Mouse (Mus musculus): ENCODE data around the gene Aldh1l1.

Aldh1l1 gene

DNA sequence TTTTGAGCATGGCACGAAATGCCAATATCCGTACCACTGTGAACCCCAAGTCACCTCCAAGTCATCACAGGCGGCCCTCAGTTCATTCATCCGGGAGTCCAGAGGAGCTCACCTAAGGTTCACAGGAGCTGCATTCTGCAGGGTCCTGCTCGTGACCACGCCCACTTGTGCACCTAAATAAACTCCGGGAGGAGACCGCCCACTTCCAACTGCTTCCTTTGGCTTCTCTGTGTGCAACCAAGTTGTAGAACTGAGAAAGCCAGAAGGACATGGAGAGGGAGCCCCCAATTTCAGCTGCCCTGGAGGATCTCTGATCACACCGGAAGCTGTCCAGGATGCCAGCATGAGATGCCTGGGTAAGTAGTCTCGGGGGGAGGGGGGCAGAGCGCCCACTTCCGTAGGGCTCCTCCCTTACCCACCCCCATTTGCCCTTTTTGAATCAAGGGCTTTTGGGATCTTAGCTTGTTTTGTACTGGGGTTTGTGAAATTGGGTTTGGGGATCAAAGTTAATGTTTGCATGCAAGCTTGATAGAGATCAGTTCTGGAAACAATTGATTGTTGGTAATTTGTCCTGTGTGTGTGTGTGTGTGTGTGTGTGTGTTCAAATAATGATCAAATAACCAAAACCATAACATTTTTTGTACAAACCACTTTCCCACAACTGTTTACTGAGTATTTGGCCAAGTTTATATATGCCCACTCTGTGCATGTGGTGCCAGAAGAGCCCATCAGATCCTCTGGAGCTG is at the start of gene Aldh1l1:
Gene Aldh1l1 (plus strand): TSS at position 252 of the 746 bp plus-strand sequence.
- DNase-seq: no peak

DNA sequence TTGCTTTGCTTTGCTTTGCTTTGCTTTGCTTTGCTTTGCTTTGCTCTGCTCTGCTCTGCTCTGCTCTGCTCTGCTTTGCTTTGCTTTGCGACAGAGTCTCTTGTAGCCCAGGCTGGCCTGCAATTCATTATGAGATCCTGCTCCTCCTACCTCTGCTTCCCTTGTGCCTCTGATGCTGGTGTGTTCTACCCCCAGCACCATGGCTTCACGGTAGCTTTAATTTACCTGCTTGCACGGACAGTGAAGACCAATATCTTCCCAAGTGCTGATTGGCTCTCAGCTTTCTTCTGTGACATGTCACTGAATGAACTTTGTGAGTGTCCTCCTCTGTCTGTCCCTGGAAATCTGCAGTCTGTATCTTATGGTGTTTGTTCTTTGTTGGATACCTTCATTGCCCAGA is 49.2 kb upstream of the Aldh1l1 start:
- no peak for DNase-seq

DNA sequence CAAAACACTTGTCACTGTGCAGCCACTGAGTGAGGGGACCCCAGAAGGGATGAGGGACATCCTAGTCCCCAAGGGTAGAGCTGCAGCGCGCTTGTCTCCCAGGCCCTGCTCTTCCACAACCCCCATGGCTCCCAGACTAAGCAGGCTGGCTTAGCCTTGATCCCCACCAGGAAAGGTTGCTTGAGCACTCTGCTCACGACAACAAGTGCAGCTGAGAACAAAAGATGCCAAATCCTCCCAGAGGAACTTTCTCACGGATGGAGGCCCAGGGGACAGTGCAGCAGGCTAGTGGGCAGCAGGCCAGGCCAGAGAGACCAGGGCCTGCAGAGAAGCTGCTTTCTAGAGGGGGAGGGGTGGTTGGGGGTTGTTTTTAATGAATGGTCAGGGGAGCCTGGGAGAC is 39.3 kb upstream of the Aldh1l1 start:
- DNase-seq: no peak

DNA sequence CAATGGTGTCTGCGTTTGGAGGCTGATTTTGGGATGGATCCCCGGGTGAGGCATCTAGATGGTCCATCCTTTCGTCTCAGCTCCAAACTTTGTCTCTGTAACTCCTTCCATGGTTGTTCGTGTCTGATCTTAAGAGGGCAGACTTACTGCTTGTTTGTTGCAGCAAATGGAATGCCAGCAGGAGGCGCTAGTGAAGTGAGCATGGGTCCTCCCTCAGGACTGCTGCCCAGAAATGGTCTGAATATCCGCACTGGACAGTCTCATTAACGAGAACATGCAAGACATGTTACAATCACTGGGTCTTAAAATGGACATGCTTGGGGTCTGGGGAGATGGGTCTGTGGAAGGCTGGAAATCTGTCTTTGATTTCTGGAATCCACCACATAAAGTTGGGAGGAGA is 36.0 kb upstream of the Aldh1l1 start:
- peak; percentile 26 for DNase-seq

DNA sequence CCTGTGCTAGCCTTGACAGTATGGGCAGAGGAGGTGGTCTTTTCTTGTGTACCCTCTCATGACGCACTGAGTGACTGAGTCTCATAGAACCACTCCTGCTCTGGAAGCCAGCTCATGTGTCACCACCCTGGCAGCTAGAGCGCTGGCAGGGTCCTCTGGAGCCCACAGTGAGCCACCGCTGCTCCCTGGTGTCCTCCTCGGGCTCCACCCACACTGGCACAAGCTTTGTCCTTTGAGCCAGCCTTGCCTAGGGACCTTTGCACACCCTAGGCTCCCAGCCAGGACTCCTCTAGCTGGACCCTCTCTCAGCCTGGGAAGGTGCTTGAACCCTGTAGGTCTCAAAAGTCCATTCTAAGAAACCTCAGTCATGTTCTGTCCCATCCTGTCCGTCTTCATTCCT is 35.5 kb upstream of the Aldh1l1 start:
- DNase-seq: no peak

DNA sequence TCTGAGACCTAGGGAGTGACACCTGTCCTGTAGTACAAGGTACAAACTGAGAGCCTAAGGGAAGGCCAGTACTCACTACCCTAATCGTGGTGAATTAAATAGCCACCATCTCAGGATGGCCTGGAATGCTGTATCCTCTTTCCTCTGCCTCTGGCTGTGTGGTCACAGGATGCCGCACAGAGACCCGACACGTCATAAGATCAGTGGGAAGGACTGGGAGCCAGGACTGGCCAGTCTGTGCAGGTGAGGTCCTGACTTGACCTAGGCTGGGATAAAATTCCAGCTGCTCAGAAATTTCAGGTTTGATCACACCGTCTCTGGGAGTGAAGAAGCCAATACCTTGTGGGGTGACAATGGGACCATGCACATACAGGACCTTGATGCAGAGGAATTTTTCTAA is 34.7 kb upstream of the Aldh1l1 start:
- DNase-seq: no peak

DNA sequence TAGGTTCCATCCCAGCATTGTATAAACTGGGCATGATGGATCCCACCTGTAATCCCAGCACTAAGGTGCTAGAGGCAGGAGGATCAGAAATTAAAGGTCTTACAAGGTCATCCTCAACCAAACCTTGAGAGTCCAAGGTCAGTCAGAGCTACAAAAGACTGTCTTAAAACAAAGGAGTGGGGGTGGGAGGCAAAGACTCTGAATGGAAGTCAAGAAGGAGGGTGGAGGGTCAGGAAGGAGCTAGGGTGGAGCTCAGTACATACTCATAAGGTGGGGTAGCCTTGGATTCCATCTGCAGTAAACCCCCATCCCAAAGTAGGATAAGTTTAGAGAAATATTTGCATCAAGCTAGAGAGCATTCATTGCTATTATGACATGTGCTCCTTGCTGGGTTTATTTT is 33.6 kb upstream of the Aldh1l1 start:
- DNase-seq: no peak

DNA sequence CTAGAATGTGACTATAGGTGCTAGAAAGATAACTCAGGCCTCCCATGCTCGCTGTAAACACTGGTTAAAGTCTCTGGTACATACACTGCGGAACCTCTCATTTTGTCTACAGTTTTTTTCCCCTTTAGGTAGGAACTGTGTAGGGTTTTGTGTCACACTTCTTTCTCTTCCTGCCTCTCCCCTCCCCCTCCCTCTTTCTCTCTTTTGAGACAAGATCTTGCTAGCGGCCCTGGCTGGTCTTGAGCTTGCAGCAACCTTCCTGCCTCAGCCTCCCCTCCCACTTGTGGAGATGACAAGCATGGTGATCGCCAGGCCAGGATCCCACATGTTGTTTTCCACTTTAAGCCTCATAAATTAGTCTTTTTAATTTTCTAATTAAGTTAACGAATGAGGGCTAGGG is 32.5 kb upstream of the Aldh1l1 start:
- DNase-seq: no peak

DNA sequence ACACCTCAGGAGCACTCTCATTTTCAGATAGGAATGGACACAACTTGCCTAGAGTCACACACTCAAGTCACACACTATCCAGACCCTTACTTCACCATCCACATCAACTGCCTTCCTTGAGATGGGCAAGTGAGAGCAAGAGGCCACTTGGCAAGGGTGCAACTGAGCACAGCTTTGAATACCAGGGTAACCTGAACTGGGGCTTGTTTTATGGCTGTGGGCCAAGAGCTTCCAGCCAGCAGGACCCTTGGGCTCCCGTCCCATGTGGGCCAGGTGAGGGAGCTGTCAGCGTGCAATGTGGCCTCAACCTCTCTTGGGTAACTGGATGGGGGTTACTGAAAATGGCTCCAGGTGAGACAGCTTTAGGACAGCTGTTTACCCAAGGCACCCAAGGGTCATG is 28.8 kb upstream of the Aldh1l1 start:
- DNase-seq: no peak

DNA sequence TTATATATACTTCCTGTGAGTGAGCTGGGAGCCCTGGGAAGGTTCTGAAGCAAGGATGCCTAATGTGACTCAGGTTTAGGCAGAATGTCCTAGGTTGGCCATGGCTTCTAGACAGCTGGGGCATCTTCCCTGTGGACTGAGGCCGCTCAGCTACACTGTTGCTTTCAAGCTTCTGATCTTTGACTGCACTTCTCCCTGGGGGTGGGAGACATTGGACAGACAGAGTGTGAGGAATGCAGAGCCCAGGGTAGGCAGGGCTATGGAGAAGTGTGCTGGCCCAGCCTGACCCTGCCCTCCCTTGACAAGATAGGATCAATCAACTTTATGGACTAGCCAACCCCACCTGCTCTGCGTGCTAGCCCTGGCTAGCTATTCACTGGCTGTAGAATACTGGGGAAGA is 25.0 kb upstream of the Aldh1l1 start:
- no peak for DNase-seq

DNA sequence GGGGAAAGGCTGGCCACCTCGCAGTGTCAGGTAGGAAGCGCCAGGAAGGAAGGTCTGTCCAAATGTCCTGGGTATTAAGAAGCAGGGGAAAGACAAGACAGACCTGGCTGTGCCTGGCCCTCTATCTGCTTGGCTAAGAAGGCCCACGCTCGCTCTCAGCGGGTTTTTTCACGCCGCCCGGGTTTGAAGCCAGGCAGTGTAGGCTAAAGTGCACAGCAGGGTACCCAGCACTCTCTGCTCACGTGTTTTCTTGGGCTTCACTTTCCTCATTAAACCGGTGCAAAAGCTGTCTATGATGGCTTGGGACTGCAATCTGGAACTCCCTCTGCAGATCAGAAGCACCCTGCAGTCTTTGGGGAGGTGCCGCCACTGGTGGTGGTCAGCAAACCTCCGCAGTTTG is 24.5 kb upstream of the Aldh1l1 start:
- no peak for DNase-seq

DNA sequence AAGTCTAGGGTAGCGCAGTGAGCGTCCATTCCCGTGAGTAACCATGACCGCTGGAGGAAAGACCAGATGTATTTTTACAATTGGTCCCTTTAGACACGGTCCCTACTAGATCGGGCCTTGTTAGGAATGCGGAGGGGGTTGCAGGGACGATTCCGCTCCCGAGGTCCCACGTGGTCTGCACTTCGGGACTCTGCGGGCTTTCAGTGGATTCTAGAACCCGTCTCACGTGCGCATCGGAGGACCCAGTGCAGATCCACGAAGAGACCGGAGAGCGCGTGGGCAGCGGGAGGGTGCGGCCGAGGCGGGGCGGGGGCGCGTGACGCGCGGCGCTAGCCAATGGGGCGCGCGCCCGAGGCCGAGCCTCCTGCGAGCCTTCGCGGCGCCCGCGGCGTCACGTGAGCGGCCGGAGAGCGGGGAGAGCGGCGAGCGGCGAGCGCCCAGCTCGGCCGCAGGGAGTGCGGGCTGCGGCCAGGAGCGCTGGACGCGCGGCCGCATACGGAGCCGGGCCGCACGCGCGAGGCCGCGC is 24.0 kb upstream of the Aldh1l1 start, which contains the start of gene Klf15:
Gene Klf15 (plus strand): TSS at position 396 of the 526 bp plus-strand sequence.
- no peak for DNase-seq

DNA sequence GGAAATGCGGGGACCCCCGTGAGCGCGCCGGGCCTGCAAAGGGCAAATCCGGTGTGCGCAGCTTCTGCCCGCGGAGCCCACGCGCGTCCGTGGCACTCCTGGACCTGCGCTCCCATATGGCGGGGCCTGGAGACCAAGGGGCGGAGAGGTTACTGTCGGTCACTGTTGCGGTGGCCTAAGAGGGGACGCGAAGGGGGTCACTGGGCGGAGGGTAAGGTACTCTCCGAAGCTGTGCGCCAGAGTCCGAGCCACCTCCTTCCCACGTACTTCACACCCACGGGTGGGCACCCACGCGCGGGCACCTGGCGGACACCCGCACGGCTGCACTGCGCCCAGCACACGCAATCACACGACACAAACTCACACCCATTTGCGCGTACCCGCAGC is 23.4 kb upstream of the Aldh1l1 start:
- no peak for DNase-seq

DNA sequence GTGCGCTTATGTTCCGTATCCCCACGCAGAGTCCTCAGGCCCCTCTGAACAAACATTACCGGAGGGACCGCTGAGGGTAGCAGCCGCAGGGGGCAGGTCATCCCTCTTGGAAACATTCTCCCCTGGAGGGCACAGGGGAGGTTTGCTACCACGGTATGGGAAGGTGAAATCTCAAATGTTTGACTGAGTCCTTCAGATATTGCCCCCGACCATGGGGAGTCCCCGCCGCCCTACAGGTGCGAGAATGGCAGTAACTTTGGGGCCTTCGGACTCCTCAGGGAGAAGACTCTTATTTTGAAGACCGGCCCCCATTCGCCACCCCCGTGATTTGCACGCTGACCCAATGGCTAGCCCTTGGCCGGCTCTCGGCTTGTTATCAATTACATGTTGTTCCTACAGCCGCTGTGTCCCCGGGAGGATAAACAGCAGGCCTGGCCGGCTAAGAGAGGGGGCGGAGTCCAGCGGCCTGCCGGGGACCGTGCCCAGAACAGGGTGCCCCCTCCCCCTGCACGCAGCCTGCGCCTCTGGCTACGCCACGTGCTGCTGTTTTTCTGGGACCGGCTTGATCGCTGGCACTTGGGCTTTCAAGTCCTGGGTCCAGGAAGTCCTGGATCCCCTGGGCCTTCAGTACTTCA is 22.9 kb upstream of the Aldh1l1 start:
- no peak for DNase-seq

DNA sequence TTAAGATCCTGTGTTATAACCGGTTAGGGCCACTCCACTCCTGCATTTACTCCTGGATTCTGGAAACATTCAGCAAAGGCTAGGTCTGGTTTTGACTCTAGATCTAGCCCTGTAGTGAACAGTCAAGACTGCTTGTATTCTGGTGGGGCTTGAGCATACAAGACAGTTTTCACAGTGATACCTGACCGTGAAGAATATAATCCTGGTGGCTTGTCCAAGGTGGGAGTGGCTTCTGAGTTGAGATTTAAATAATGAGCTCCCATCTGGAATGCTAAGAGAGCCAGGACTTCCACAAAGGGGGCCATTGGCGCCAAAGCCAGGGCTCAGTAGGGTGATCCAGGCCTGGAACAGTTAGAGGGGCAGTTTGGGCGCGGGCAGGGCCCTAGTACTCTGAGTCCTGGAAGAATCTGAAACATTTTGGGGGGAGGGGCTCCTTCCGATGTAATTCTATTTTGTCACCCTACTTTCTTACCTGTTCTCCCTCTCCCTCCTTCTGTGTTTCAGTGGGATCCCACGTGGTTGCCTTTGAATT is 22.3 kb upstream of the Aldh1l1 start:
- DNase-seq: no peak

DNA sequence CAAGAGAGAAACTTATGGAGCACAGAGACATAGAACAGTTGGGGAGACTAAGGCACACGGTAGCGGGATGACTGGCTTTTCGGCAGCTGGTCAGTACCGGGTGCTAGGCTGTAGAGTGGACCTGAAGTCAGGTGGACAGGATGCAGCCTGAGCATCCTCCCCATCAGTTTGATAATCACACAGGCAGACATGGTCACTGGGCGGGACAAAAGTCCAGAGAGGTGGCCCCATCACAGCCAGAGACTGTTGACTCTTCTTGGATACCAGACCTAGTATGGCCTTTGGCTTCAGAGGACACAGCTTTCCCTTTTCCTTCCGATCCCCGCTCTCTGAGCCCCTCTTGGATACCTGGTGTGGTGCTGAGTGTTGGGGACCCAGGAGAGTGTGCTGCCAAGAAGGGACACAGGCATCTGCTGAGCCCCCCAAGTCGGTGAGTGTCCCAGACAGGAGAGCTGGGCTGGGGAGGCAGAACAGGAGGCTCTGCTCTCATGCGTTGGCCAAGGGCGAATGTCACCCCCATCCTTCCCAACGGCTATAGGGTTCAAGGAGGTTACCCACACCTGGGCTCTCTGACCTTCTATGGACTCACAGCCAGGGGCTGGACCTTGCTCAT is 21.1 kb upstream of the Aldh1l1 start:
- no peak for DNase-seq

DNA sequence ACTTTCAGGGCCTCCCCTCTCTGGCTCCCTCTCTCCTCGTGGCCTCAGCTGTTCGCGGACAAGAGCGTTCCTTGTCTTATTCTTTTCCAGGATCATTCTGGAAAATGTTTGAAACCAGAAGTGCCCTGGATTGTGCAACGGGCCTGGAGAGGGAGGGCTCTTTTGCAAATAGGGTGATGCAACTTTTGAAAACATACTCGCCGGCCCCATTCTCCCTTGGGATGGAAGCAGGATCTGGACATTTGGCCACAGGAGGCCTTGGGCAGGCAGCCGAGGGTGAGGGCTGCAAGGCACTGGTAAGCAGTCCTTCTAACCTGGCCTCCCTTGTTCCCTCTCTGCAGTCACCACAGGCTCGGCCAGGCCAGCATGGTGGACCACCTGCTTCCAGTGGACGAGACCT is 20.1 kb upstream of the Aldh1l1 start:
- DNase-seq: no peak

DNA sequence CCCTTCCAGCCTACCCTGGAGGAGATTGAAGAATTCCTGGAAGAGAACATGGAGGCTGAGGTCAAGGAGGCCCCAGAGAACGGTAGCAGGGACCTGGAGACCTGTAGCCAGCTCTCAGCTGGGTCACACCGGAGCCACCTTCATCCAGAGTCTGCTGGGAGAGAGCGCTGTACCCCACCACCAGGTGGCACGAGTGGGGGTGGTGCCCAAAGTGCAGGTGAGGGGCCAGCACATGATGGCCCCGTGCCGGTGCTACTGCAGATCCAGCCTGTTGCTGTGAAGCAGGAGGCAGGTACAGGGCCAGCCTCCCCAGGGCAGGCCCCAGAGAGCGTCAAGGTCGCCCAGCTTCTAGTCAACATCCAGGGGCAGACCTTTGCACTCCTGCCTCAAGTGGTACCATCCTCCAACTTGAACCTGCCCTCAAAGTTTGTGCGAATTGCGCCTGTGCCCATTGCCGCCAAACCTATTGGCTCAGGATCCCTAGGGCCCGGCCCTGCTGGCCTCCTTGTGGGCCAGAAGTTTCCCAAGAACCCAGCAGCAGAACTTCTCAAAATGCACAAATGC is 19.3 kb upstream of the Aldh1l1 start:
- no peak for DNase-seq

DNA sequence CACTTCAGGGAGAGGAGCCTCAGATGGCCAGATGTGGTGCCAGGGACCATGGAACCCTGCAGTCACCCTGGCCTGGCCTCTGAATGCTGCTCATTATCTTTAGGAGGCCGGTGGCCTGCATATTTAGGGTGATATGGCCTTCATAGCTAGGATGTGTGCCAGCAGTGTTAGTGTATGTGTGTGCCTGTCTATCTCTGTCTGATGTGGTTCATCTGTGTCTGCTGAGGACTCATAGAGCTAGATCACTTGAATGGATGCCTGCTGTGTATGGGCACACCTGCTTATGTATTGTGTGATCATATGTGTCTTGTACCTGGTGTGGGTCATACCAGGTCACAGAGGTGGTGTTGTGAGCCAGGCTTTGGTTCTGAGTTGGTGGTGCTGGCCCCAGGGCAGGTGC is 18.0 kb upstream of the Aldh1l1 start:
- DNase-seq: no peak

DNA sequence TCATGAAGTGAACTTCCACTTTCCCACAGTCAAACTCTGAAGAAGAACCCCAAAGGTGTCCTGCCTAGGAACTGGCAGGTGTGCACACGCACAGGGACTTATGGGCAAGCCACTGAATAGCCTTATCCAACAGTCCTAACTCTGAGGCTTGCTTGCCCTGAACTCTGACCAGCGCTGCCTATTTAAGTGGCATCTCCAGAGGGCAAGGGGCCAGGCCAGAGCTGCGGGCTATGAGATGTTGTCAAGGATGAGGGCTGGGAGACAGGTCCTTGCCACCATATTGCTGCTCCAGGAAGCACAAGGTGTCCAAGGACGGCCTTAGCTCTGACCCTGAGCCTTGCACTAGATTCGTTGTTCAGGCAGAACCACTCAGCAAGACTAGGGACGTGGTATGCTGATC is 17.2 kb upstream of the Aldh1l1 start:
- DNase-seq: no peak

DNA sequence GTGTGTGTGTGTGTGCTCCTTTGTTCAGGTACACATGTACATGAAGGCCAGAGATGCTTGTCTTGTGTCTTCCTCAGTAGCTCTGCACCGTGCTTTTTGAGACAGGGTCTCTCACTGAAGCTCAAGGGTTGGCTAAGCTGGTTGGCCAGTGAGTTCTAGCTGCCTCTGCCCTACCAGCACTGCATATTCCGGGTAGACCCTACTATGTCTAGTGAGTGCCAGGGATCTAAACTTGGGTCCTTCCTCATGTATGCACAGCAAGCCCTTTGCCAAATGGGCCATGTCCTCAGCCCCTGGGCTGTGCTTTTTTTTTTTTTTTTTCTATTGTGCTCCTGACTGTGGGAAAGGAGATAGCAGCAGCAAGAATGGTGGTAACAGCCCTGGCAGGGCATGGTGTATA is 16.0 kb upstream of the Aldh1l1 start:
- DNase-seq: no peak

DNA sequence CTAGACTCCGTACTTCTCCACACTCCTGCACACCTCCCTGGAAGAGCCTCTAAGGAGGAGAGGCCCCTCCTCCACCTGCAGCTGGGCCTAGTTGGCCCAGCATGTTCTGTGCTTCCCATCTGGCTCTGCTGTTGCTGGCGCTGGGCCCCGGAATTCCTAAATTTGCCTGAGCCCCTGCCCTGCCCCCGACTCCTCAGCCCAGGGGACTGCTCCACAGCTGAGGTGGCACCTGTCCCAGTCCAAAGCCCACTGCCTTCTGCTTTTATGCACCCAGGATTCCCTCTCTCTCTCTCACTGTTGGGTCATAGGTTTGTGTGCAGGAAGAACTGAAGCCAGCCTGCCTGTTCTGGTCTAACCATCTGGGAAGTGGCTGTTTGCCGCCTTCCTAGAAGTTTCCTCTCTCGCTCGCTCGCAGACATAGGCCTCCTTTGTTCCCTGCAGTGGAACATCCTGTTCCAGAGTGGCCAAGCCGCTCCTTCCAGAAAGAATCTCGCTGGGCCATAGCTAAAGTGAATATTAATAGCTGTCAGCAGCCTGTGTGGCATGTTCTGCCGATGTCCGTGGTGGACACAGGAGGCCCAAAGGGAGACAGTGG is 15.2 kb upstream of the Aldh1l1 start:
- DNase-seq: no peak

DNA sequence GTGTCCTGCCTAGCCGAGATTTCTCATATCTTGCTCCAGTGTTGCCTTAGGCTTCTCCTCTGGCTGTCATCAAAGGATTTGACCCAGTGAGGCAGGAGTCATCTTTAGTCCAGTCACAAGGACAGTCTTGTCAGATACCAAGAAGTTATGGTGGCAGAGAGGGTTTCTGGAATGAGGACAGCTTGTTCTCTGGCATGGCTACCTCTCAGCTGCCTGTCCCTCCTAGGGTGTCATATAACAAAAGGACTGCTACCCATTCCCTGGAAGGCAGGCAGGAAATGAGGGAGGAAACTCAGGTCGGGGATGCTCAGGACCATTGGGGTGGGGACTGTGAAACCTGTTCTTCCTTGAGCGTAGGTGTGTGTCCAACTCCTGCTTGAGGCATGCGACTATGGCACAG is 14.1 kb upstream of the Aldh1l1 start:
- DNase-seq: no peak

Data from thymus, postnatal 25 days (tissue).